Mouse (Mus musculus) midbrain, embryonic 10.5 days (tissue): ENCODE data around the gene Gm21897. TPM values are rescaled to one million over a fixed set of nuclear protein-coding genes. Genes with fewer than 3 reads are reported as not detected.

Experiments
- DNase-seq: peaks from one replicate; pipeline ENCODE4 v3.0.0-alpha.2; 2017; ENCODE audit warnings: low spot score
- H3K27ac ChIP-seq: fragments of 300-500 bp; sonication (generic); replicated peaks from 2 replicates; pipeline ENCODE4 v1.5.1; 2016; ENCODE audit warnings: mild to moderate bottlenecking
- H3K27me3 ChIP-seq: fragments of 300-500 bp; sonication (generic); 2 replicates; pipeline ENCODE4 v1.6.1; 2016; ENCODE audit warnings: low read depth, mild to moderate bottlenecking; ENCODE audit not compliant: poor library complexity, severe bottlenecking
- H3K36me3 ChIP-seq: fragments of 300-500 bp; sonication (generic); 2 replicates; pipeline ENCODE4 v1.6.1; 2016; ENCODE audit warnings: mild to moderate bottlenecking, moderate library complexity
- H3K4me1 ChIP-seq: fragments of 300-500 bp; sonication (generic); 2 replicates; pipeline ENCODE4 v1.6.1; 2016
- H3K4me3 ChIP-seq: fragments of 300-500 bp; sonication (generic); 2 replicates; pipeline ENCODE4 v1.5.1; 2016; ENCODE audit warnings: mild to moderate bottlenecking, moderate library complexity
- H3K9me3 ChIP-seq: fragments of 300-500 bp; sonication (generic); replicated peaks from 2 replicates; pipeline ENCODE4 v1.6.1; 2016; ENCODE audit warnings: mild to moderate bottlenecking
- WGBS: fragments of 180-500 bp; shearing (Covaris S2); methylation state at CpG from one replicate; pipeline ENCODE4 v1.1.7; 2016; 5-methylcytosine and 5-hydroxymethylcytosine counted together
- polyA plus RNA-seq: library from polyadenylated mRNA; unstranded; fragments of >200 nt; fragmentation: Nextera tagmentation; extraction: Ambion mirVana; gene quantifications from 2 replicates; pipeline ENCODE4 v1.2.1, GENCODE M21; 2016

Gene Gm21897
- polyA plus RNA-seq, 1 experiment from 2014 or later, result not detected

GRCm38 (mm10) chr16:15357766-15358165 lies 40.5 kb downstream of the Gm21897 start:
- H3K27ac ChIP-seq, result no peak overlapping the region
- H3K9me3 ChIP-seq, result no peaks in the 10 kb centered on the region
- no peaks in the 10 kb centered on the region for H3K27me3 ChIP-seq
- no peak for DNase-seq
- H3K36me3 ChIP-seq, result no peaks in the 10 kb centered on the region
- H3K4me3 ChIP-seq, result no peak overlapping the region
- H3K4me1 ChIP-seq, result no peaks in the 10 kb centered on the region

- DNase-seq, result no peak
- H3K4me3 ChIP-seq, result no peak overlapping the region
- no peak overlapping the region for H3K27ac ChIP-seq
- no peaks in the 10 kb centered on the region for H3K9me3 ChIP-seq
- no peaks in the 10 kb centered on the region for H3K4me1 ChIP-seq
- no peaks in the 10 kb centered on the region for H3K27me3 ChIP-seq
- no peaks in the 10 kb centered on the region for H3K36me3 ChIP-seq
- WGBS, result 81% methylated on average over 3 of the region's 3 CpGs
These were observed 42.0 kb downstream of the Gm21897 start for GRCm38 (mm10) chr16:15359110-15359782.

GRCm38 (mm10) chr16:15360825-15361224 lies 43.6 kb downstream of the Gm21897 start:
- H3K9me3 ChIP-seq, result no peaks in the 10 kb centered on the region

More at GRCm38 (mm10) chr16:15360825-15361224, 43.6 kb downstream of the Gm21897 start:
- no peak for DNase-seq
- no peaks in the 10 kb centered on the region for H3K36me3 ChIP-seq
- H3K27ac ChIP-seq, result no peak overlapping the region
- no peak overlapping the region for H3K4me3 ChIP-seq
- H3K27me3 ChIP-seq, result no peaks in the 10 kb centered on the region
- H3K4me1 ChIP-seq, result no peaks in the 10 kb centered on the region
